Mouse (Mus musculus): ENCODE results near the gene Frg2f1. TPM values are rescaled to one million over a fixed set of nuclear protein-coding genes. Genes with fewer than 3 reads are reported as not detected.

The Frg2f1 gene
- polyA plus RNA-seq (2014; fragmentation: Nextera tagmentation; extraction: Ambion mirVana) = 10.4 and 11.1 TPM in 2 replicates

GRCm38 (mm10) chr4:119539031-119539824 lies at the start of gene Frg2f1:
Gene Frg2f1, minus strand, starts transcription at chr4:119539529.
- peak within 1 kb of the TSS; percentile 94 for H3K9ac ChIP-seq (replicated peaks; ENCODE audit: low read depth, low read length)
- WGBS = under 1% methylated on average over 58 of the region's 85 CpGs
- peaks cover 6% of the 10 kb centered on the region; the same call in 1 of the 2 replicates for H3K4me1 ChIP-seq (ENCODE audit: control insufficient read depth, insufficient read depth, low read length)
- peak; percentile 94 for ATAC-seq (ENCODE audit: low read depth)
- H3K27ac ChIP-seq (ENCODE audit: low read depth, low read length) = peak within 1 kb of the TSS; percentile 97
- no peaks in the 10 kb centered on the region for H3K36me3 ChIP-seq (ENCODE audit: control insufficient read depth, insufficient read depth, low read length)
- H3K27me3 ChIP-seq (ENCODE audit: control insufficient read depth, insufficient read depth, low read length) = no peaks in the 10 kb centered on the region
- peak within 1 kb of the TSS; percentile 76 for H3K4me2 ChIP-seq (ENCODE audit: low read depth, low read length)
- H3K4me3 ChIP-seq (ENCODE audit: low read depth, low read length) = peak within 1 kb of the TSS; percentile 96
- no peaks in the 10 kb centered on the region for H3K9me3 ChIP-seq (ENCODE audit: control insufficient read depth, low read length)

DNA sequence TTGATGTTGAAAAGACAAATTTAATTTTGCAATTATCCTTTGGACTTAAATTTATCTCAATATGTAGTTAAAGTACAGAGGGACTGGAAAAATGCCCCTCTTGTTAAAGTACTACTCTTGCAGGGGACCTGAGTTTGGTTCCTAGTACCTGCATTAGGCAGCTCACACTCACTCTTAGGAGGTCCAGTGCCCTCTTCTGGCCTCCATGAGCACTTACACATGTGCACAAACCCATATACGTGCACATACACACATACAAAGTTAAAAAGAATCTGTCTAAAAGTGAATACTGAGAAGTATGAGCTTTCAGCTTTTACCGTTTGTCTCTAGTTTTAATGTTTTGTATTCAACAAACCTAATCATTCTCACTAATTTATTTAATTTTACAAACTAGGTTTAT lies 48.7 kb upstream of the Frg2f1 start:
- ATAC-seq (ENCODE audit: low read depth) = no peak
- WGBS = over 99% methylated on average over 2 of the region's 2 CpGs
- Histone ChIP-seq H3K27ac (ENCODE audit: low read depth, low read length) (no peak overlapping the region), H3K4me2 (ENCODE audit: low read depth, low read length) (no peak overlapping the region), H3K9ac (replicated peaks; ENCODE audit: low read depth, low read length) (no peak overlapping the region), H3K9me3 (ENCODE audit: control insufficient read depth, low read length) (no peaks in the 10 kb centered on the region), H3K4me1 (ENCODE audit: control insufficient read depth, insufficient read depth, low read length) (no peaks in the 10 kb centered on the region), H3K27me3 (ENCODE audit: control insufficient read depth, insufficient read depth, low read length) (no peaks in the 10 kb centered on the region), H3K4me3 (ENCODE audit: low read depth, low read length) (no peak overlapping the region), H3K36me3 (ENCODE audit: control insufficient read depth, insufficient read depth, low read length) (0 out of 2 replicates have a peak, but pooled peaks cover 3% of the 10 kb centered on the region)

GRCm38 (mm10) chr4:119575459-119575858 lies 36.1 kb upstream of the Frg2f1 start:
- 96% methylated on average over 3 of the region's 3 CpGs for WGBS
- H3K36me3 ChIP-seq (ENCODE audit: control insufficient read depth, insufficient read depth, low read length) = 0 out of 2 replicates have a peak, but pooled peaks cover 2% of the 10 kb centered on the region

DNA sequence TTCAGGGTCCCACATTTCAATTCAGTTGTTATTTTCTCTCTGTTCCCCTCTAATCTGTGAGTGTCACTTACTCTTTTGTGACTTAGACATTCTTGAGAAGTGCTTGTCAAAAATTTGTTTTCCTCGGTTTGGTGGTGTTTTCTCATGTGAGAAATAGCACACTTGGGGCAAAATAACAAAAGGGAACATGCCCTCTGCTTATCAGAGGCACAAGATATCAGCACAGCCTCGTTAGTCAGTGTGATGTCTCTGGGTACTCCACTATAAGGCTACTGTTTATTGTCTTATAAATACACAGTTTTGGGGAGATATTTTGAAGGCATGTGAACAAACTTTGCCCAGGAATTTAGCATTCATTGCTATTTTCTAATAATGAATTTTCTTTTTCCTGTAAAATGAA lies 35.2 kb upstream of the Frg2f1 start:
- H3K27ac ChIP-seq (ENCODE audit: low read depth, low read length) = no peak overlapping the region
- H3K36me3 ChIP-seq (ENCODE audit: control insufficient read depth, insufficient read depth, low read length) = 0 out of 2 replicates have a peak, but pooled peaks cover 2% of the 10 kb centered on the region
- no peak overlapping the region for H3K4me2 ChIP-seq (ENCODE audit: low read depth, low read length)
- WGBS = 83% methylated on average over 2 of the region's 2 CpGs
- H3K4me1 ChIP-seq (ENCODE audit: control insufficient read depth, insufficient read depth, low read length) = no peaks in the 10 kb centered on the region
- no peak overlapping the region for H3K4me3 ChIP-seq (ENCODE audit: low read depth, low read length)
- no peak for ATAC-seq (ENCODE audit: low read depth)
- no peak overlapping the region for H3K9ac ChIP-seq (replicated peaks; ENCODE audit: low read depth, low read length)
- H3K27me3 ChIP-seq (ENCODE audit: control insufficient read depth, insufficient read depth, low read length) = no peaks in the 10 kb centered on the region
- H3K9me3 ChIP-seq (ENCODE audit: control insufficient read depth, low read length) = no peaks in the 10 kb centered on the region

More at GRCm38 (mm10) chr4:119575459-119575858, 36.1 kb upstream of the Frg2f1 start:
- no peak overlapping the region for H3K4me2 ChIP-seq (ENCODE audit: low read depth, low read length)
- no peak overlapping the region for H3K9ac ChIP-seq (replicated peaks; ENCODE audit: low read depth, low read length)
- H3K9me3 ChIP-seq (ENCODE audit: control insufficient read depth, low read length) = no peaks in the 10 kb centered on the region
- no peaks in the 10 kb centered on the region for H3K27me3 ChIP-seq (ENCODE audit: control insufficient read depth, insufficient read depth, low read length)
- H3K27ac ChIP-seq (ENCODE audit: low read depth, low read length) = no peak overlapping the region
- ATAC-seq (ENCODE audit: low read depth) = no peak
- H3K4me3 ChIP-seq (ENCODE audit: low read depth, low read length) = no peak overlapping the region
- no peaks in the 10 kb centered on the region for H3K4me1 ChIP-seq (ENCODE audit: control insufficient read depth, insufficient read depth, low read length)

DNA sequence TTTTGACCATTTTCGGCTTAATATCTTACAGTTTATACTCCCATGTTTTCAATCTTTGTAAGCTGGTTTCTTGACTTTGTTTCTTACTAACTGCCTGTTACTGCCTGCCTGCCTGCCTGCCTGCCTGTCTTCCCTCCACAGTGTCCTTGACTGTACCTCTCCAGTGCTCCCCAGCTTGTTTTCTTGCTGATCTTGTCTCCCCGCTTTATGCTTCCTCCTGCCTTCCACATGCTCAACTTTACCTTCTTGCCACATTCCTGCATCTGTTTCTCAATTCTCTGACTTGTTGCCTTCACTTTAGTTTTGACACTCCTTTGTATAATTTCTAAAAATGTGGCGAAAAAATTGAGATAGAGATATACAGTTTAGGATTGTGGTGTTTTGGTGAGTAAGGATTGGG lies 33.4 kb upstream of the Frg2f1 start:
- Histone ChIP-seq H3K27me3 (ENCODE audit: control insufficient read depth, insufficient read depth, low read length) (no peaks in the 10 kb centered on the region), H3K4me1 (ENCODE audit: control insufficient read depth, insufficient read depth, low read length) (no peaks in the 10 kb centered on the region), H3K4me3 (ENCODE audit: low read depth, low read length) (no peak overlapping the region), H3K4me2 (ENCODE audit: low read depth, low read length) (no peak overlapping the region), H3K9ac (replicated peaks; ENCODE audit: low read depth, low read length) (no peak overlapping the region), H3K9me3 (ENCODE audit: control insufficient read depth, low read length) (no peaks in the 10 kb centered on the region), H3K36me3 (ENCODE audit: control insufficient read depth, insufficient read depth, low read length) (0 out of 2 replicates have a peak, but pooled peaks cover 2% of the 10 kb centered on the region), H3K27ac (ENCODE audit: low read depth, low read length) (no peak overlapping the region)
- ATAC-seq (ENCODE audit: low read depth) = no peak
- 96% methylated on average over 3 of the region's 3 CpGs for WGBS

- Histone ChIP-seq H3K4me2 (ENCODE audit: low read depth, low read length) (no peak overlapping the region), H3K27ac (ENCODE audit: low read depth, low read length) (no peak overlapping the region), H3K9ac (replicated peaks; ENCODE audit: low read depth, low read length) (no peak overlapping the region), H3K27me3 (ENCODE audit: control insufficient read depth, insufficient read depth, low read length) (no peaks in the 10 kb centered on the region), H3K4me1 (ENCODE audit: control insufficient read depth, insufficient read depth, low read length) (no peaks in the 10 kb centered on the region), H3K4me3 (ENCODE audit: low read depth, low read length) (no peak overlapping the region), H3K9me3 (ENCODE audit: control insufficient read depth, low read length) (no peaks in the 10 kb centered on the region), H3K36me3 (ENCODE audit: control insufficient read depth, insufficient read depth, low read length) (no peaks in the 10 kb centered on the region)
- no peak for ATAC-seq (ENCODE audit: low read depth)
- 85% methylated on average over 4 of the region's 4 CpGs for WGBS
Observed at GRCm38 (mm10) chr4:119566322-119566835, 27.1 kb upstream of the Frg2f1 start.

GRCm38 (mm10) chr4:119563136-119563535 lies 23.8 kb upstream of the Frg2f1 start:
- no peaks in the 10 kb centered on the region for H3K4me1 ChIP-seq (ENCODE audit: control insufficient read depth, insufficient read depth, low read length)
- H3K4me3 ChIP-seq (ENCODE audit: low read depth, low read length) = no peak overlapping the region
- H3K9ac ChIP-seq (replicated peaks; ENCODE audit: low read depth, low read length) = no peak overlapping the region
- no peaks in the 10 kb centered on the region for H3K27me3 ChIP-seq (ENCODE audit: control insufficient read depth, insufficient read depth, low read length)
- H3K36me3 ChIP-seq (ENCODE audit: control insufficient read depth, insufficient read depth, low read length) = no peaks in the 10 kb centered on the region
- no peak overlapping the region for H3K4me2 ChIP-seq (ENCODE audit: low read depth, low read length)
- H3K27ac ChIP-seq (ENCODE audit: low read depth, low read length) = no peak overlapping the region
- no peak for ATAC-seq (ENCODE audit: low read depth)
- H3K9me3 ChIP-seq (ENCODE audit: control insufficient read depth, low read length) = no peaks in the 10 kb centered on the region

- H3K4me1 ChIP-seq (ENCODE audit: control insufficient read depth, insufficient read depth, low read length) = 0 out of 2 replicates have a peak, but pooled peaks cover 2% of the 10 kb centered on the region
- no peaks in the 10 kb centered on the region for H3K27me3 ChIP-seq (ENCODE audit: control insufficient read depth, insufficient read depth, low read length)
- no peak overlapping the region for H3K27ac ChIP-seq (ENCODE audit: low read depth, low read length)
- H3K36me3 ChIP-seq (ENCODE audit: control insufficient read depth, insufficient read depth, low read length) = no peaks in the 10 kb centered on the region
- no peak overlapping the region for H3K9ac ChIP-seq (replicated peaks; ENCODE audit: low read depth, low read length)
- ATAC-seq (ENCODE audit: low read depth) = no peak
- no peaks in the 10 kb centered on the region for H3K9me3 ChIP-seq (ENCODE audit: control insufficient read depth, low read length)
- WGBS = 85% methylated on average over 2 of the region's 2 CpGs
- no peak overlapping the region for H3K4me3 ChIP-seq (ENCODE audit: low read depth, low read length)
- H3K4me2 ChIP-seq (ENCODE audit: low read depth, low read length) = no peak overlapping the region
Observed at GRCm38 (mm10) chr4:119555466-119555865, 16.1 kb upstream of the Frg2f1 start.

DNA sequence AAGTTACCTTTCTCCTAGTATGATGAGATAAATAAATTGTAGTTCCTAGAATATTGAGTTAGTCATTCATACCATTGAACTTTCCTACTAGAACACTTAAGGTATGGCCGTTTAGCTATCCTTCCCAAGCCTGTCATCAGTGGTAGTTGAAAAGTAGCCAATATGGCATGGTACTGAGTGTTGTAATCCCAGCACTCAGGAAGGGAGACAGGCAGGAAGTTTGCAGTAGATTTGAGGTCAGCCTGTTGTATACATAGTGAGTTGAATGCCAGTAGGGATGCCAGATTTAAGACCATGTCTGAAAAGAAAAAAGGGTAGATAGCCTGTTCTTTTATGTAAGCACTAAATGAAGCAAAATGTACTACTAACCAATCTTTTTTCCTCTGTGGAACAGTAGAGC lies 11.5 kb upstream of the Frg2f1 start:
- H3K9me3 ChIP-seq (ENCODE audit: control insufficient read depth, low read length) = no peaks in the 10 kb centered on the region
- H3K9ac ChIP-seq (replicated peaks; ENCODE audit: low read depth, low read length) = no peak overlapping the region
- 90% methylated on average over 1 of the region's 1 CpGs for WGBS
- H3K4me2 ChIP-seq (ENCODE audit: low read depth, low read length) = no peak overlapping the region
- no peak overlapping the region for H3K27ac ChIP-seq (ENCODE audit: low read depth, low read length)
- no peaks in the 10 kb centered on the region for H3K4me1 ChIP-seq (ENCODE audit: control insufficient read depth, insufficient read depth, low read length)
- H3K36me3 ChIP-seq (ENCODE audit: control insufficient read depth, insufficient read depth, low read length) = no peaks in the 10 kb centered on the region
- no peak for ATAC-seq (ENCODE audit: low read depth)
- no peak overlapping the region for H3K4me3 ChIP-seq (ENCODE audit: low read depth, low read length)
- H3K27me3 ChIP-seq (ENCODE audit: control insufficient read depth, insufficient read depth, low read length) = no peaks in the 10 kb centered on the region

Measured in neural tube, embryonic 14.5 days (tissue).